Mouse (Mus musculus) thymus, adult 2 months (tissue): Measurements from ENCODE around the gene Trim11. TPM values are rescaled to one million over a fixed set of nuclear protein-coding genes. Genes with fewer than 3 reads are reported as not detected.

Source experiments
- DNase-seq: peaks from one replicate; pipeline ENCODE4 v3.0.0; 2021
- H3K27ac ChIP-seq: fragments of 200-500 bp; 2 replicates; pipeline ENCODE4 v1.5.1; 2012; ENCODE audit warnings: low read length, control low read depth; ENCODE audit not compliant: control insufficient read depth, insufficient read depth
- H3K27me3 ChIP-seq: fragments of 200-500 bp; 2 replicates; pipeline ENCODE4 v1.6.1; 2012; ENCODE audit warnings: mild to moderate bottlenecking, low read length, moderate library complexity, mixed read lengths; ENCODE audit not compliant: control insufficient read depth, insufficient read depth
- H3K36me3 ChIP-seq: fragments of 200-500 bp; 2 replicates; pipeline ENCODE4 v1.6.1; 2012; ENCODE audit warnings: mild to moderate bottlenecking, low read length, moderate library complexity; ENCODE audit not compliant: control insufficient read depth, insufficient read depth
- H3K4me1 ChIP-seq: fragments of 200-500 bp; replicated peaks from 2 replicates; pipeline ENCODE4 v1.6.1; 2012; ENCODE audit warnings: low read length; ENCODE audit not compliant: control insufficient read depth, insufficient read depth
- H3K4me3 ChIP-seq: fragments of 200-500 bp; 2 replicates; pipeline ENCODE4 v1.5.1; 2012; ENCODE audit warnings: mild to moderate bottlenecking, low read length, control low read depth, moderate library complexity; ENCODE audit not compliant: control insufficient read depth, insufficient read depth
- CTCF ChIP-seq: fragments of 200-500 bp; IDR thresholded peaks from 2 replicates; pipeline ENCODE4 v1.5.1; 2012; ENCODE audit warnings: mild to moderate bottlenecking, control low read depth, low read length, moderate library complexity, borderline replicate concordance; ENCODE audit not compliant: control insufficient read depth, poor library complexity, insufficient read depth; ENCODE audit errors: extremely low read depth
- POLR2A ChIP-seq: fragments of 200-500 bp; IDR thresholded peaks from 2 replicates; pipeline ENCODE4 v1.6.1; 2012; ENCODE audit warnings: mild to moderate bottlenecking, low read length, control low read depth, moderate library complexity; ENCODE audit not compliant: control insufficient read depth, poor library complexity, insufficient read depth; ENCODE audit errors: extremely low read depth
- WGBS: fragments of 180-500 bp; shearing (Covaris S2); methylation state at CpG from one replicate; pipeline ENCODE4 v1.1.7; 2018; 5-methylcytosine and 5-hydroxymethylcytosine counted together
- polyA plus RNA-seq: library from polyadenylated mRNA; depleted of rRNA; stranded (reverse); fragments of >200 nt; gene quantifications from 2 replicates; pipeline ENCODE4 v1.2.3, GENCODE M21; 2012

Trim11 gene
- polyA plus RNA-seq, 1 experiment = 114 TPM

GRCm38 (mm10) chr11:58994337-58994826 lies 16.5 kb downstream of the Trim11 start:
- Histone ChIP-seq H3K4me1 (peaks cover 21% of the 10 kb centered on the region), H3K27ac (no peak overlapping the region), H3K4me3 (peak overlapping the region; percentile 15; the same call in 1 of the 2 replicates), H3K36me3 (peaks cover 15% of the 10 kb centered on the region), H3K27me3 (no peaks in the 10 kb centered on the region)
- 7% methylated on average over 31 of the region's 35 CpGs for WGBS
- DNase-seq = peak; percentile 65
- TF ChIP-seq CTCF (0 out of 2 replicates have a peak, but pooled peaks have one; percentile 48), POLR2A (no peak)

GRCm38 (mm10) chr11:58995061-58995806 lies 17.3 kb downstream of the Trim11 start:
- Histone ChIP-seq H3K36me3 (peaks cover 7% of the 10 kb centered on the region), H3K4me1 (peaks cover 21% of the 10 kb centered on the region), H3K4me3 (no peak overlapping the region)

GRCm38 (mm10) chr11:58995807-58996370 lies 18.0 kb downstream of the Trim11 start:
- no peak overlapping the region for H3K4me3 ChIP-seq
- peak; percentile 81 for DNase-seq
- H3K4me1 ChIP-seq = peaks cover 21% of the 10 kb centered on the region
- H3K27ac ChIP-seq = no peak overlapping the region
- no peaks in the 10 kb centered on the region for H3K27me3 ChIP-seq
- TF ChIP-seq CTCF = peak; percentile 55; the same call in 1 of the 2 replicates
- TF ChIP-seq POLR2A = 0 out of 2 replicates have a peak, but pooled peaks have one; percentile 22
- WGBS = 2% methylated on average over 12 of the region's 12 CpGs
- peaks cover under 1% of the 10 kb centered on the region; the same call in 1 of the 2 replicates for H3K36me3 ChIP-seq

More at GRCm38 (mm10) chr11:58995061-58995806, 17.3 kb downstream of the Trim11 start:
- WGBS = 74% methylated on average over 9 of the region's 9 CpGs
- no peak for DNase-seq
- Histone ChIP-seq H3K27me3 (no peaks in the 10 kb centered on the region), H3K27ac (no peak overlapping the region)
- TF ChIP-seq CTCF (no peak), POLR2A (no peak)

- no peak overlapping the region for H3K27ac ChIP-seq
- WGBS = 88% methylated on average over 5 of the region's 5 CpGs
- H3K4me1 ChIP-seq = peaks cover 21% of the 10 kb centered on the region
- H3K27me3 ChIP-seq = no peaks in the 10 kb centered on the region
- no peaks in the 10 kb centered on the region for H3K36me3 ChIP-seq
- no peak for DNase-seq
- TF ChIP-seq POLR2A (no peak), CTCF (no peak)
- H3K4me3 ChIP-seq = no peak overlapping the region
These were observed 19.6 kb downstream of the Trim11 start for GRCm38 (mm10) chr11:58997541-58997940.

GRCm38 (mm10) chr11:58999158-58999557 lies 21.3 kb downstream of the Trim11 start:
- Histone ChIP-seq H3K4me3 (no peak overlapping the region), H3K4me1 (peaks cover 20% of the 10 kb centered on the region), H3K36me3 (no peaks in the 10 kb centered on the region), H3K27me3 (no peaks in the 10 kb centered on the region), H3K27ac (no peak overlapping the region)
- no peak for DNase-seq
- 73% methylated on average over 11 of the region's 11 CpGs for WGBS
- TF ChIP-seq POLR2A (no peak), CTCF (no peak)

GRCm38 (mm10) chr11:58999830-59000229 lies 21.9 kb downstream of the Trim11 start:
- DNase-seq = no peak
- WGBS = 93% methylated on average over 6 of the region's 6 CpGs
- Histone ChIP-seq H3K27me3 (no peaks in the 10 kb centered on the region), H3K36me3 (no peaks in the 10 kb centered on the region), H3K4me3 (no peak overlapping the region), H3K4me1 (peaks cover 14% of the 10 kb centered on the region), H3K27ac (no peak overlapping the region)
- TF ChIP-seq POLR2A = no peak
- no peak for TF ChIP-seq CTCF
